Mouse (Mus musculus): ENCODE data around the gene Znrf4. TPM values are rescaled to one million over a fixed set of nuclear protein-coding genes. Genes with fewer than 3 reads are reported as not detected.

Znrf4 gene
- not detected for total RNA-seq (2021)
- long read RNA-seq, experiment 1, result 0 reads
- long read RNA-seq, experiment 2, result 0 reads

DNA sequence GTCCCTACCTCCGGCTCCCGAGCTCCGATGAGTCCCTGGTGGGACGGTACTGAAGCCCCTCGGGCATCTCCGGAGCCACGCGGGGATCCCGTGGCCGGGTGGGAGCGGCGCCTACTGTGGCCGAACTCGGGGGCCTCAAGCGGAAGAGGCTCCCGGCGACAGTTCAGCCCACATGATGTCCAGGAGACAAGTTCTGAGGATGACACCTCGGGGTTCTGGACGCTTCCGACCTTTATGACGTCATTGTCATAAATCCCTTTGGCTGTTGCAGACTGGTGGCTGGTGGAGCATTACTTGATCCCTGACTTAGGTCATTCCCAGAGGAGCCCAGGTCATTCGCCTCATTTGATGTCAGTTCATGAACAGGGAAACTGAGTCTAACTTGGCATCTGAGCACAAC lies at the start of gene Znrf4:
Znrf4 (minus strand) TSS at position 122 of the 400 bp plus-strand sequence.
- no peak for DNase-seq

DNA sequence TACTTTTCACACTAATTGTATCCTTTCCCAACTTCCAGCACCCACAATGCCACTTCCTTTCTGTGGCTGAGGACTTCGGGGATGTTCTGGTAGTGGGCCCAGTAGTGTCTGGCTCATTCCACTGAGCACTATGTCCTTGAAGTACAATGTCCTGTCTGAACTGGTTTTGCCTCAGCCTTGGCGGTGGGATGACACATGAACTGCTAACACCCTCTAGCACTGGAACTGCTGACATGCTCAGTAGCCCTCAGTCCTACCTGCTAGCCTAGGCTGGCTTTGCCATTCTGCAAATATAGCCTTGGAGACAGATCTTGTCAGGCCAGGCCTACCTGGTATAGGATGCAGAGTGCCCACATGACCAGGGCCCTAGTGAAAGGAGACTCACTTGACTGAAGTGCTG lies 49.6 kb upstream of the Znrf4 start:
- peak; percentile 40 for DNase-seq

DNA sequence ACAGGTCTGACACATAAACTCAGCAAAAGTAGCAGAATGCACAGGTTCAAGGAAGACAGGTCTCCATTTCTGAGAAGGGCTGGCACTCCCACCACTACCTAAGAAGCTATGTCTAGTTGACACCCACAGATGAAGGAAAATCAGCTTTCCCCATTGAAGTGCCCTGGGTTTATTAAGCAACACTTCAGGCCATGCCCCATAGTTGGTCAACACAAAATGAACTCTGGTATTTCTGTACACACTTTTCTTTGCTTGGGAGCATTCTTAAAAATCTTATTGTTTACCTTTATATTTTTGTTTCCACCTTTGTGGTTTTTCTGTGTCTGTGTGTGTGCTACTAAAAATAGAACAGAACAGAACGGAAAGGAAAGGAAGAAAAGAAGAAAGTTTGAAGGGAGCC lies 47.9 kb upstream of the Znrf4 start:
- no peak for DNase-seq

DNA sequence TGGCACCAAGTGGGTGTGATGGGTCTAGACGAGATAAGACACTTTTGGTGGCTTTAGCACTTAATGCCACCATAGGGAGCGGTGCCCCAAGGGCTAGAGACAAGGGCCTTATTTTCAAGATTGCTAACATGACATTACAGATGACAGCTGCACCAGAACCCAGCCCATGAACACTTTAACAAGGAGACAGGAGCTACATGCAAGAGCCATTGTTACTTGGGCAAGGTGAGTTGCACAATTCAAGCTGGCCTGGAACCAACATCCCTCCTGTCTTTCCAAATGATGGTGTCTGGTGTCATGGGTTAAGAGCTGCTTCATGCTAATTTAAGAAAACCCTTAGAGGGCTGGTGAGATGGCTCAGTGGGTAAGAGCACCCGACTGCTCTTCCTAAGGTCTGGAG lies 47.2 kb upstream of the Znrf4 start:
- DNase-seq, result peak; percentile 36

DNA sequence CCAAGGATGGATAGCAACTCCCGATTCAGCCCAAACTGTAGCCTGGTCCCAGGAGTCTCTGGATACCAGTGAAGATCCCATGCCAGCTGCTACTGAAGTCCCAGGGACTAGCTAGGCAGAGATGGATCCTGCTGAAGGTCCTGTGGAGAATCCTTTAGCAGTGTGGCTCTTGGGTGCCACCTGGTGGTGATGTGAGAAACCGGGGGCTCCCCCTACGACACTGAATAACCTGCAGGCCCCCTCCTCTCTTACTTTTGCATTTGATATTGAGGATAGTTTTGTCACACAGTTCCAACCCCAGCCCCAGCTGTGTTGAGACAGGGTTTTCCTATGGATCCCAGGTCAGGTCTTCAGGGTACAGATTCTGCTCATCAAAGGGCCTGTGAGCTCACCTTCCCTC lies 46.2 kb upstream of the Znrf4 start:
- peak; percentile 79 for DNase-seq

DNA sequence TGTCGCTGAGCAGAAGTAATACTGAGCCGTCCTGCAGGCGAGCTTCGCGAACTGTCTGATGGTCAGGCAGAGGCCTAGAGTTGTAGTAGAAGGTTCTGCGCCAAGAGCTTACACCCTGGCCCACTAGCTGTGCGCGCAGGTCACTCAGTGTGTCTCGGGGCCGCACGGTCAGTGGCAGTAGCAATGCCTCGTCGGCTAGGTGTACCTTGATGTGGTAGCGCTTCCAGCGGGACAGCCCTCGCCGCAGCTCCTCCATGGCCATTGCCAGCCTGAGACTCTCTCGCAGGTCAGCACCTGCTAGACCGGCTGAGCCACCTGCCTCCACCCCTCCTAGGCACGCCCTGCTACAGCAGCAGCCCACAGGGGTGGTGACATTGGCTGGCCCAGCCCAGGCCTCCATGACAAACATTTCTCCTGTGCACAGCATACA lies 41.9 kb upstream of the Znrf4 start, which contains the start of gene Gm20219:
Gm20219 (minus strand) TSS at position 266 of the 430 bp plus-strand sequence.
- no peak for DNase-seq

DNA sequence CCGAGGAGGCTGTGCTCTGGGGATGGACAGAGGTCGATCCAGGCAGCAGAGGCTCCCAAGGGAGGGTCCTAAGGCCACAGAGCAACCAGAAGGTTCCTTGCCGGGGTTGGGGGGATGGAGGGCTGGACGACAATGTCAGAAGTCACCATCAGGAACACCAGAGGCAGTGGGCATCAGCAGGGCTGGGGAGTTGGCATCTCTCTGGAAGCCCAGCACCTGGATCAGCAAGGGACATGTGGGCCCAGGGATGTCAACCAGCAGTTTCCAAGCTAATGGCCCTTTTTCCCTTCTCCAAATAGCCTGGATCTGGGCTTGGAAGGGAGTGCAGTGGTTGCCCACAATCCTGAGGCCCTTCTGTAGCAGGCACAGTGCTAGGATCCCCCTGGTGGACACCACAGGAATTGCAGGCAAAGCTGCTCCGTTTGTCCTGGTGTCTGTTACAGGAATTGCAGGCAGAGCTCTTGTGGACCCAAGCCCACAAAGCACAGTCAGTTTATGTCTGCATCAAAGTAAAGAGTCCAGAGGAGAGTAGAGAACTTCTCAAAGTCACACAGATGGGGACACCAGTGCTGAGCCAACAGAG lies 40.6 kb upstream of the Znrf4 start:
- peak; percentile 66 for DNase-seq

DNA sequence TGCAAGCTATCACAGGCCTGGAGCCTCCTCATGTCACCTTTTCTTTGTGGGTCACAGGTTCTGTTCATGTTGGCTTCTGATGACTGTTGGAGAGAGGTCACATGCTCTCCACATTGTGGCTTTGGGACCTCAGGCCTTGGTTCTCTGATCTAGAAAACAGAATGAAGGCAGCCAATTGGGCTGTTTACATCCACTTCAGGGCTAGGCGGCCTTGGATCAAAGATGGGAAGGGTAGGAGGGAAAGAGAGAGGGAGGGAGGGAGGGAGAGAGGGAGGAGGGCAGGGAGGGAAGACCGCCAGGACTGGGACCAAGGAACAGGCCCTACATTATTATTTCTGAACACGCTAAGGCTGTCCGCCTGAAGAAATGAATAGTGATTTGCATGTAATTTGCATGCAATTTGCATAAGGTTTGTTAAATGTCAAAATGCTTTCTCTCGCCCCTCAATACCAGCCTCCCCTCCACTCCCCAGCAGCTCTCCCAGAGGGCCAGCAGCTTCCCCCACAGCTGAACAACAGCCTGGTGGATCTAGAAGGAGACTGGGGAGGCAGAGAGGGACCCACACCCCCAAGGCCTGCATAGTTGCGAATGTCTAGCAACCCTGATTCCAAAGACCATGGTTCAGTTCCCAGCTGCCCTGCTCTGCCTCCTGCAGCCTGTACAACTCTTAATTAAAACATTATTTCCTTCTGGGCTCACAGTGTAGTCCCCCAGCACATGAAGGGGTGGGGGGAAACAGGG lies 39.8 kb upstream of the Znrf4 start:
- DNase-seq, result peak; percentile 1

DNA sequence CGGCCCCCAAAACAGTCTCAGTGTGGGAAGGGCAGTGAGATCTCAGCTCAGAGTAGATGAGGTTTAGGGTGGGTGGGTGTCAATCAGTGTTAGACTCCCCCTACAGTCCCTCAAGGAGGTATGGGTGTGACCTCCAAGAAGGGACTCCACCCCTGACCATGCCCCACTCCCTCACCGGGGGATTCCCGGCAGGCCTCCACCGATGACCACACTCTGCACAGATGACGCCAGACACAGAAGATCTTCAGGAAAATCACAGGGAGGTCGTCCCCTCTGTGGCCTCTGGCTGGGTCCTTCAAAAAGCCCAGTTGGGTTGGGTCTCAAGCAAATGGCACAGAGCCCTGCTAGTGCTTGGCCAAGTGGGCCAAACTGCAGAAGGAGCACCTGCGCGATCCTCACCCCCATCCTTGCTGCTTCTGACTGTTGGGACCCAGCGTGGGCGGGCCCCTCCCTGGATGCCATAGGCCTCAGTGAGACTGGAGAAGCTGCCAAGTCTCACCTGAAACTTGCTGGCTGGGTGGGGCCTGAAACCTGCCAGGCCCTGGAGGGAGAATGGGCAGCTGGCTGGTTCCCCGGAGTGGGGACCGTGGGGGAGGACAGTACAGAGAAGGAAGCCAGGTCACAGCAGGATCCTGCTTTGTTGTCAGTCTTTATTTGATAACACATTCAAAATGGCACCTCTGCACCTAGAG lies 38.7 kb upstream of the Znrf4 start:
- peak; percentile 3 for DNase-seq

DNA sequence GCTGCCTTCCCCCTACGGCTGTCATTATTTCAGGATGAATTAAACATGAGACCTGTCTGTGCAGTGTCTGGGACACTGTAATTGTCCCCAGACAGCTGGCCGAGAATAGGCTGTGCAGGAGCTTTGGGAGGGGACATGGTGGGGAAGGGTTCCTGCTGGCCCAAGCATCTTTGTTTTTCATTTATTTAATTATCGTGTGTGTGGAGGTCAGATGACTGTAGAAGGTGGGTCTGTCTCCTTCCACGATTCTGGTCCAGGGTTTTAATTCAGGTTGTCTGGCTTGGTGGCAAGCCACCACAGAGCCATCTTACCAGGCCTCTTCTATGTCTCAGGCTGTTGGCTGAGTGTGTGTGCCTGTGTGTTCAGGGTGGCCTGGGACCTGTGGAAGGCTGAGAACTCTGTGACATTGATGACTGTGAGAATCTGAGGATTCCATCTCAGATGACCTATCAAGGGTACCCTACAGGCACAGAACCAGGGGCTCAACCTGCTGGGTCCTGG lies 36.4 kb upstream of the Znrf4 start:
- peak; percentile 2 for DNase-seq

DNA sequence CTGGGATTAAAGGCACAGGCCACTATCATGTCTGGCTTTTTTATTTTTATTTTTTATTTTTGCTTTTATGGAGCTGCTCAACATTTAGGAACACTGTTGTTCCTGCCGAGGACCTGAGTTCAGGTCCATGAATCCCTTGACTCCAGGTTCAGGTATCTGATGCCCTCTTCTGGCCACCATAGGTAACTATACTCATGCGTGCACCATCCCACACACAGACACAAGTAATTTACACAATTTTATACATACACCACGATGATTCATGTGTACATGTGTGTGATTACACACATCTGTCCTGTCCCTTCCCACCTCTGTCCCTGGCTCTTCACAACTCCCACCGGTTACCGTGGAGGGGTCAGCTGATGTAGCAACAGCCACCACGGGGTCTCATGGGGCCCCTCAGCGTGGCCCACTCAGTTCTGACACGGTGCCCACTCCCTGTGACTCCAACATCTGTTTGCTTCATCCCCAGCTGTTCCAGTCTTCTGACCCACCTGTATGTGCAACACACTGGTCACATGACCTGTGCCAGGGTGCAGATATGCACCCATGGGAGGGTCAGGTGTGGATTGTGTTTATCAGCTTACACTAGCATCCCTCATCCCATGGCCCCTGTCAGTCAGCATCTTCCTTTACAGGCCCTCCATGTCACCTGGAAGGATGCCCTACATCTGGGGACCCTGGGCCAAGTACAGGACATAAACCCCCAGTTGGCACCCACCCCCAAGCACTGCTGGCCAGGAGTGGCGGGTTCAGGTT lies 35.8 kb upstream of the Znrf4 start:
- DNase-seq, result peak; percentile 1

DNA sequence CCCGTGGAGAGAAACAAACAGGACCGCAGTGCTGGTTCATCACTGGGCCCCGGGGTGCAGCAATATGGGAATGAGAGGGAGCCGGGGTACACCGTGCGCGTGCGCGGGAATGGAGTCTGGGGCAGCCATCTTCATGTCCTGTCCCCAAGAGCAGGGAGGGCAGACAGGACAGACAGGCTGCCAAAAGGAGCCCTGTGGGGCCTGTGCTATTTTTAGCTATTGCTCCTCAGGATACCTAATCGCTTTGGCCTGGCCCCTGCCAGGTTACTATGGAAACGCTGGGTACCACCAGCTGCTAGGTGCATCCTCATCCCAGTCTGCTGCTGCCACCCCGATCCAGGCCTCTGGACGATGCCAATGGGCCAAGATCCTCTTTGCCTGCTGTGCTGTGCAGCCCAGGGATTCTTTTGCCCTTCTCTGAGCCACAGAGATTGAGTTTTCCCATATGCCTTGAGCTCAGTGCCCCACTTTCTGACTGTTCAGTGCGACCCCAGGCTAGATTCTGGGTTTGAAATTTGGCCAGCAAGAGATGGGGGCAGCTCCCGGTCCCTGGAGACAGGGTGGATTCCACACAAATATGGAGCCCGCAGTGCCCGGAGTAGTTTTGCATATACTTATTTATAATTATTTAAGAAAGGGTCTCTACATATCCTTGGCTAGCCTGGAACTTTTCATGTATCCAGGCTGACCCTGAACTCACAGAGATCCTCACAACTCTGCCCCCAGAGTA lies 35.0 kb upstream of the Znrf4 start:
- DNase-seq, result peak; percentile 2

DNA sequence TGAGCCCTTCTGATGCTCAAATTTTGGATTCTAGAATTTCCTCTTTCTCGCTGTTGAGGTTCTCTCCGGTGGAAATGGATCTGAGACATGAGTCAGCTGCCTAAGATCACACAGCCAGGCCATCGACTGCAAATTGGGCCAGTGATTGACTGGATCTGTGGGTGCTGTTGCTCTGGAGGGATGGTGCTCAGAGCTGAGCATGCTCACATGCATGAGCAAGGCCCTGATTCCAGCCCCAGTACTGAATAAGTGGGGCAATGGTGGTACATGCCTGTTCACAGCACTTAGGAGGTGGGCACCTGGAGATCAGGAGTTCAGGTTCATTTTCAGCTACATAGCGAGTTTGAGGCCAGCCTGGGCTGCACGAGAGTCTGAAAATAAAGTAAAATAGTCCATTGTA lies 34.3 kb upstream of the Znrf4 start:
- DNase-seq, result no peak

DNA sequence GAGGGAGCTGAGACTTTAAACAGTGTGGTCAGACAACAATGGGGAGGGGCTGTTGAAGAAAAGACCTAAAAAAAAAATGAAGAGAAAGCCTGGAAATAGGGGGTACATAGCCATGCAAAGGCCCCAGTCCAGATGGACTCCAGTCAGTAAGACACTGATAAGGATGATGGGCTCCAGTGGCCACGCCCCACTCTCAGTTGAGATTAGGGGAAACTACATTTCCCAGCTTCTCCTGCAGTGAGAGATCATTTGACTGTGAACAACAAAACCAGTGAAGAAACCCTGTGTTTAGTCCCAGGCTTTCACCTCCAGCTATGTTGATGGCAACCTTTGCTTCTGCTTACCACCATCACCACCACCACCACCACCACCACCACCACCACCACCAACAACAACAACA lies 33.7 kb upstream of the Znrf4 start:
- no peak for DNase-seq

DNA sequence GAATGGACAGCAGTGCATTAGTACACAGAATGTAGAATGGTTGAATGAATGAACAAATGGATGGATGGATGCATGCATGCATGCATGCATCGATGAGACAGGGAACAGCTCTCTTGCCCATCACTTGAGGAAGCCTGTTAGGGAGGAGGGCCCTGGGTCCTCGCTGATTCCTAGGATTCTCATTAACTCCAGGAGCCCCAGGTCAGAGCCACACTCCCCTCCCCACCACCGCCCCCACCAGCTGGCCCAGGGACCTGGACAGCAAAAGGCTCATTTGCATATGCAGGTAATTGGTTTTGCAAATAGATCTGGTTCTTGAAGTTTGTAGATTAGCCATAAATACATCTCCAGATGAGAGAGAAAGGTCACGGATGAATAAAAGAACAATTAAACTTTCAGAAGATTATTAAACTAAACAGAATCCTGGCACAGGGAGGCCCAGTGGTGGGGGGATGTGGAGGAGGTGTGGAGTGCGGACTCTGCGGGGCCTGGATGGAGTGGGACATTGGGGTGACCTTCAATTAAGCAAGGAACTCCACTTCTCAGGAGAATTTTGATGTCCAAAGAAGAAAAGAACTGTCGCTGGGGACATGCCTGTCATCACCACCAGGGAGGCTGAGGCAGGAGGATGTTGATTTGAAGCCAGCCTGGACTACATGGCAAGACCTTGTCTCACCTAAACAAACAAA lies 32.6 kb upstream of the Znrf4 start:
- DNase-seq, result no peak

DNA sequence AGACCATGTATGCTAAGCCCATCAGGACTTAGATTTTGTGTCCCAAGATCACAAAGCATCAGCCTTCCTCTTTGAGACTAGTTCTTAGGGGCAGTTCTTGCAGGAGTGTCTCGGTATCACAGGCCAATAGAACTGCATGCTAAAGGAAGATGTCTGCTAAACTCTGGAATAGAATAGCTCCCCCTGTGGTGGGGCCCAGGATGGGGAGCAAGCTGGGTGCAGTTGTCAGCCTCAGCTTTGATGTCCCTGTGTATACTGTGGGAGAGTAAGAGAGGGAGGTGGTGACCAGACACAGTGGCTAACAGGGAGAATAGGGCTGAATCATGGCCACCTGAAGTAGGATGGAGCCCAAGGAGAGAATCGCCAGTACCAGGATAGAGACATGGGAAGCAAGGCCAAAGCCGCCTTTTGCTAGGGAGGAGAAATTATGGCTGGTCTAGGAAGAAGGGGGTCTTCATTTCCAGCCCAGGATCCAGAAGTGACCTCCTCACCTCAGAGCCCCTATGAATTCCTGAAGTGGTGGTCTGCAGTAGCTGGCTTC lies 31.5 kb upstream of the Znrf4 start:
- no peak for DNase-seq

DNA sequence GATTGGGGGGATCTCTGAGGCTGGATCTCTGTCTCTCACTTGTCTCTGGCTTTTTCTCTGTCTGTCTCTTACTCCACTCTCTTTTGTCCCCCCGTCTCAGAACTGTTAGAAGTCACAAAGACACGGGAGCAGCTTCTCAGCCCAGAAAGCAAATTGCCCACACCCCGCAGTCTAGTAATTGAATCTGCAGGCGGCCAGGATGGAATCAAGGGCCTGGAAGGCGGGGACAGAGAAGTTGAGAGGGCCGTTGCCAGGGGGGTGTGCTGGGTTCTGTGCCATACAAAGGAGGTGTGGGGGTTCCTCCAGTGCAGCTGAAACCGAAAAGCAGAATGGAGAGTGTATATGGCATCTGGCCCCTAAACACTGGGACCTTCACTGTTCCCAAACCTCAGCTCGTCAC lies 30.5 kb upstream of the Znrf4 start:
- no peak for DNase-seq

DNA sequence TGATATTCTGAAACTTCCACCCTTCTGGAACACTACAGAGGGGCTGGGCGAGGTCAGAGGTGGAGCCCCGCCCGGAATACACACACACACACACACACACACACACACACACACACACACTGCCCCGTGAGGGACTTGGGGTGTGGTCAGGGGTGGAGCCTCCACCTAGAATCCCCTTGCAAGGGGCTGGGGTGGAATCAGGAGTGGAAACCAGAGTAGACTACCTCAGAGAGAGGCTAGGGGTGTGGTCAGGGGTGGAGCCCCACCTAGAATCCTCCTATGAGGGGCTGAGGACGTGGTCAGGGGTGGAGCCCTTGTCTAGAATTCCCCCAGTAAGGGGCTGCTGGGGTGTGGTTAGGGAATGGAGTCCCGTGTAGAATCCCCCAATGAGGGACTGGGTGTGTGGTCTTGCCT lies 28.3 kb upstream of the Znrf4 start:
- DNase-seq, result no peak

DNA sequence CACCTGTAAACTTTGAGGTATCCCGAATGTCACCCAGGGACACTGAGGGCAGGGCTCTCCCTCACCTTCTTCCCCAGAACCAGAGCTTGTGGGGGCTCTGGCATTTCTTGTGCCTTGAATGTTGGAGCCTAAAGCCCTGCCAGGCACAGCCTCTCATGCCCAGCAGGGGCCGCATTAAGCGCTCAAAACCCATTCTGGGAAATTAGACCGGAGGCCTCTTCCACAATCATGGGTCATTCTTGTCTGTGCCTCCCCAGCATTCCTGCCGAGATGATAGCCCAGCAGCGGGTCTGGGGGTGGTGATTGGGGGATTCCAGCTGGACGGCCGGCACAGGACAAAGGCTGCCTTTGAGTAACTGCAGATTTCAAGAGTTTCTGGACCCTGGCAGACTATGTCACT lies 25.7 kb upstream of the Znrf4 start:
- DNase-seq, result no peak

DNA sequence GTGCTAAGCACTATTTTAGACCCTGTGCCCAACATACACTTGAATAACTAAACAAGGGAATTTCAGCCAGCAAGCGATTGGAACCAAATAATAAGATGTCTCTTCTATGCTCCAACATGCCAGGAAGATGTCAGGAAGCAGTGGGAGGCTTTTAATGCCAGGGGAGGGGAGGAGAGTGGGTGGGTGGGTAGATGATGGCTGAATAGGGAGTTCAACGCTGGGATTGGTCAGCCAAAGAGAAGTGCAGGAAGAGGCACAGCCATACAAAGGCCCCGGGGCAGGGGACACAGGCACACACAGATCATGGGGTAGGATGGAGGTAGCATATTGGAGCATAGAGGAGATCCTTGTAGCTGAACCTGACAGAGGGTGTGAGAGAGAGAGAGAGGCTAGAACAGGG lies 24.6 kb upstream of the Znrf4 start:
- no peak for DNase-seq

DNA sequence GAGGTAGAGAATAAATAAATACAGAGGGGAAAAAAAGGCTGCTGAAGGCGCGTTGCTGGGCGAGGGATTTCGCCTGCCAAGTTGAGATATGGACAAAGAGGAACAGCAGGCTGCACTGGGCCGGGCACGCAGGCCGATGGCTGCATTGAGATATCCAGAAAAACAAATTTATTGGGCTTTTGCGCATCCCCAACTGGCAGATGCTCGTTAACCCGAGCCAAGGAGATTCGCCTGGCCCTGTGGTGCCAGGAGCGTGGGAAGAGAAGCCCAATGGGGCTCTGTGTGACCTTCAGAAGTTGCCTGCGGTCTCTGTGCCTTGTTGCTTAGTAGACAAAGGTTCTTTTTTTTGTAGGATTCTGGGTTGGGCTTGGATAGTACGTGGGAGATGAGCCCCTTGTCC lies 24.0 kb upstream of the Znrf4 start:
- no peak for DNase-seq
